Mouse (Mus musculus): ENCODE measurements around the gene Rsph14.

Gene Rsph14

GRCm38 (mm10) chr10:75052902-75053301, 20.5 kb upstream of the Rsph14 start:
- DNase-seq = no peak

GRCm38 (mm10) chr10:75051364-75052074, 19.1 kb upstream of the Rsph14 start:
- no peak for DNase-seq

DNA sequence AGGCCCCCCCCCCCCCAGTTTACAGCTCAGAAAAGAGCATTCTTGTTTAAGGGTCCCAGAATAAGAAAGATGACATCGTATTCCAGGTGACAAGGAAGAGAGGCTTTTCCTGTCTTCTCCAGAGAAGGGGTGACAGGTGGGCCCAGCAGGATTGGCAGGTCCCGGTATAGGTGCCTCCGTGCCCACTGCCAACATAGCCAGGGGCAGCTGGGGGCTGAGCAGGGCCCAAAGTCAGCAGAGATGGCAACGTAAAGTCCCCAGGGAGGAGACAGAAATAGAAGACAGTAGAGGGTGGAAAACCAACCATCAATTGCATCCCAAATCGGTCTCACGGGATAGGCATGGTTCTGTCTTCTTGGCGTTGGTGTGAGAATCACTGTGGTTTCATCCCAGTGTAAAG, 16.3 kb upstream of the Rsph14 start:
- DNase-seq = no peak

DNA sequence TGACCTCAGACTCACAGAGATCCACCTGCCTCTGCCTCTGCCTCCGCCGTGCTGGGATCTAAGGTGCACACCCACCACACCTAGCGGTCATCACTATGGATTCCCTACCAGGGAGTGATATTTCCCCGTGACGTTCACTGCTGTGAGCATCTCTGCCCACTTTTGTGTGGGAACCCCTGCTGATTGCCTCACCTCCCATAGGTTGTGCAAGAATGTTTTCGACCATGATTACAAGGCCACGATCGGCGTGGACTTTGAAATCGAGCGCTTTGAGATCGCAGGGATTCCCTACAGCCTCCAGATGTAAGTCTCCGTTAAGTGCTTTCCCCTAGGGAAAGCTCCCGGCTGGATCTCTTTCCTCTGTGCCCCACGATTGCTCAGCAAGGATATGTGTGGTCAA, 13.4 kb upstream of the Rsph14 start:
- DNase-seq = no peak

DNA sequence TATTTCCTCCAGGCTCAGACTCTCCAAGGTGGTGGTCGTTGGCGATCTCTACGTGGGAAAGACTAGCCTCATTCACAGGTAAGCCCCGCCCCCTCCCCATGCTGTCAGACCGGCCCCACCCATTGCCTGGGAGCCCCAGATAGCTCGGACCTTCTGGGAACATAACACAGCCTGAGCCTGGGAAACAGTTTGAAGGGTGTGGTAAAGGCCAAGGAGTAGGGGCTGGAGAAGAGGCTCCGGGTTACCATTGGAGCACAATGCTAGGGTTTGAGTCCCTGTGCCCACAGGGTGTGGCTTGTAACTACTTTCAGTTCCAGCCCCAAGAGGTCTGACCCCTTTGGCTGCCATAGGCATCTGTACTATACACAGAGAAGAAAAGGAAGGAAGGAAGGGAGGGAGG, 12.1 kb upstream of the Rsph14 start:
- no peak for DNase-seq

GRCm38 (mm10) chr10:75042060-75042459, 9.7 kb upstream of the Rsph14 start:
- peak; percentile 35 to 41 for DNase-seq

- DNase-seq = peak; percentile 83 to 85
These were observed 4.5 kb upstream of the Rsph14 start, which contains the start of gene Rab36 for GRCm38 (mm10) chr10:75036883-75037379. TSS of gene Rab36 (plus strand) at chr10:75037058.

- DNase-seq = no peak
These were observed 856 bp downstream of the Rsph14 start for GRCm38 (mm10) chr10:75031345-75032114.

GRCm38 (mm10) chr10:75030234-75030633, 2.2 kb downstream of the Rsph14 start:
- no peak for DNase-seq

GRCm38 (mm10) chr10:75029677-75030076, 2.7 kb downstream of the Rsph14 start:
- no peak for DNase-seq

DNA sequence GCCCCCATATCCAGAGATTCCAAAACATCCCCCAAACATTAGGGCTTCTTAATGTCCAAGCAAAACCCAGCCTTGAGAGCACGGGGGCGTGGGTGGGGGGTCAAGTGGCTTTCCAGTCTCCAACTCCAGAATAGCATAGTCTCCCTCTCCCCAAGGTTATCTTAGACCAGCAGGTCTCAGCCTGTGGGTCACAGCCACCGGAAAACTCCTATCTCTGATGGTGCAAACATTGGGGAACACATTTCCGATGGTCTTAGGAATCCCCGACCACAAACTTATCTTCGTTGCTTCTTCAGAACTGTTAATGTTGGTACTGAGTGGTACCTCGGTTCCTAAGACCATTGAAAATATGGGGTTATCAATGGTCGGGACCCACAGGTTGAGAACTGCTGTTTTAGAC, 3.6 kb downstream of the Rsph14 start:
- DNase-seq = no peak

DNA sequence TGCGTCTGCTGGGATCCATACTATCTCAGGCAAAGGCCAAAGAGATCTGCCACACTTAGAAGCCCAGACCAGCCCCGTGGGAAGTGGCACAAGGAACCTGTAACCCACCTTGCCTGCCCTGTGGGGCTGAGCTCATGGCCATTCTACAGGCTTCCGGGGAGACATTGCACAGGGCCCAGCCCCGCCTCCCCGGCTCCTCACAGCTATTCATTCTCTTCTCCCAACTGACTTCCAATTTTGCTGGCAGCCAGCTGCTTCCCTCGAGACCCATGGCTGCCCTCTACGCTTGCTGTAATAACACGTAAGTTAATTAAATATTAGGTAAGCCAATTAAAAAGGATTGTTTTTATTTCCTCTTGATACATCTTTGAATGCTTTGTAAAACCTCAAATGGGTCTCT, 5.9 kb downstream of the Rsph14 start:
- DNase-seq = no peak

GRCm38 (mm10) chr10:75021138-75021537, 11.2 kb downstream of the Rsph14 start:
- DNase-seq = peak; percentile 73 to 74

DNA sequence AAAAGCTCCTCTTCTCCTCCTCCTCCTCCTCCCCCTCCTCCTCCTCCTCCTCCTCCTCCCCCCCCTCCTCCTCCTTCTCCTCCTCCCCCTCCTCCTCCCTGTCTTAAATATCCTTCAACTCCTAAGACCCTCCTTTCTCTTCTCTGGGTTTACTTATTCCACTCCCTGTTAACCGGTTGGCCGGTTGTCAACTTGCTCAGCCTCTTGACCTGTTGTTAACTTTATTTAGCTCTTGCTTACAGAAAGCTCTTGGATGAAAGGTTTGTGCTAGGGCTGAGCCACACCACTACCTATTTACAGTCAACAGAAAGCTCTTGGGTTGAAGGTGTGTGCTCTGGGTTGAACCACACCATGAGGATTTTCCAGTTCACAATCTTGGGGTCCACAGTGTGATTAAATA, 12.1 kb downstream of the Rsph14 start:
- no peak for DNase-seq

DNA sequence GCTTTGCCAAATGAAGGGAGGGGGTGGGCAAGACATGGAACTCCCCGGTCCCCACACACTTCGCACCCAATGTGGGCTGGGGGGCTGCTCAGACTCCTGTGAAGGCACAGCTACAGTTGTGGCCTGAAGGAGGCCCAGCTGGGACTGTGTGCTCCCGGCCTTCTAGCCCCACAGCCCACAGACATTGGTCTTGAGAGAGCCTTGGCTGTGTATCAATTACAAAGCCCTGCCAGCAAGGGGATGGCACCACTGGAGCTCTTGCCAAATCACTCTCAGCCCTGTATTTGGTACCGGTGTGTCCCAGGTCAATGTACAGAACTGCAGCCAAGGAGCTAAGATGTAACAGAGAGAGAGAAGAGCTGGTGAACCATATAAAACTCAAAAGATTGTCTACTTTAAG, 15.9 kb downstream of the Rsph14 start:
- DNase-seq = no peak

DNA sequence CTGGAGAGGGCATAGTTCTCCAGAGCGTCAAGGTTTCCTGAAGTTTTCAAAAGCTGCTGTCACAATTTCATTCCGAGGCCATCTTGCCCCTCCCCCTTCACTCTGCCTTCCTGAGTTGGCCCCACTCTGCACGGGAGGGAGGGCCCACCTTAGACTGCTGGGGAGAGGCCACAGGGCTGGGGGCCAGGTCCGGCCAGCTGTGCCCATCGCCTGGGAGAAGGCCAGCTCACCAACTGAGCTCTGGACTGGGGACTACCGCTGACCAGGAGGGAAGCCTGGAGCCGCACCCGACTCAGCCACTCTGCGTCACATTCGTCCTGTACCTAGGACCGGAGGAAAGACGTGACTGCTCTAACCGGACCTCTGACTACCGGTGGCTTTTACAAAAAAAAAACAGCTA, 16.9 kb downstream of the Rsph14 start:
- DNase-seq = no peak

GRCm38 (mm10) chr10:75010704-75011103, 21.7 kb downstream of the Rsph14 start:
- DNase-seq = no peak

GRCm38 (mm10) chr10:75006889-75007662, 25.3 kb downstream of the Rsph14 start:
- no peak for DNase-seq

DNA sequence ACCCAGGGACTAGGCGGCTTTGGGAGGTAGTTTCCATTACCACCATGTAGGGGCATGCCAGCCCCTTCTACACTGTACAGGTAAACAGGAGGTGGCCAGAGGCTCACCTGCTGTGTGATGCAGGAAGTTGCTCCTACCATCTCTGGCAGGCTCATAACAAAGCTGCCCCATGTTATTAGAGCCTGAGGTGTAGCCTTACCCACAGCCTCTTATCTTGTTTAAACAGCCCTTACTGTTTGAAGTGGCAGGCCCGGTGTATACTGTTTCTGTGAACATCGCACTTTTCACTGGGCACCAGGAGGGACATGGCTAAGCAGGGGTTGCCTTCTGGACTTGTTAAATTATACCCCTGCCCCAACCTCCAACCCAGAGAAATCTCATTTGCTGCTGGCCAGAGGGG, 28.3 kb downstream of the Rsph14 start:
- no peak for DNase-seq

- no peak for DNase-seq
These were observed 31.0 kb downstream of the Rsph14 start for GRCm38 (mm10) chr10:75001391-75001790.

GRCm38 (mm10) chr10:74995377-74995776, 37.0 kb downstream of the Rsph14 start:
- no peak for DNase-seq

GRCm38 (mm10) chr10:74994863-74995262, 37.5 kb downstream of the Rsph14 start:
- DNase-seq = no peak

- DNase-seq = no peak
These were observed 41.6 kb downstream of the Rsph14 start for GRCm38 (mm10) chr10:74990584-74991322.

All from B cell, adult 2 months (primary cell).